Mouse (Mus musculus): ENCODE measurements at regions not wholly inside any gene's neighbourhood (a gene's known extent, or its start where the extent isn't known, plus 50 kb on each side); places are given as distances from the start of the nearest gene placed in this dataset.

GRCm38 (mm10) chr7:111163321-111163720 lies 80.5 kb upstream of the Eif4g2 start:
- no peaks in the 10 kb centered on the region for H3K36me3 ChIP-seq (ENCODE audit: control insufficient read depth, insufficient read depth)
- H3K9ac ChIP-seq (ENCODE audit: low read depth, low read length): no peak overlapping the region
- H3K27ac ChIP-seq (ENCODE audit: low read length): no peak overlapping the region
- H3K27me3 ChIP-seq (ENCODE audit: control insufficient read depth, insufficient read depth, low read depth, low read length): no peaks in the 10 kb centered on the region
- ATAC-seq (ENCODE audit: low read depth): no peak
- no peak overlapping the region for H3K4me3 ChIP-seq (ENCODE audit: low read depth, low read length)
- H3K4me2 ChIP-seq (ENCODE audit: low read depth, low read length): no peak overlapping the region
- no peaks in the 10 kb centered on the region for H3K9me3 ChIP-seq (replicated peaks; ENCODE audit: control insufficient read depth, low read length)
- 82% methylated on average over 8 of the region's 8 CpGs for WGBS (ENCODE audit: insufficient replicate concordance)
- H3K4me1 ChIP-seq (ENCODE audit: control insufficient read depth, low read depth, low read length): no peaks in the 10 kb centered on the region

GRCm38 (mm10) chr7:111158791-111159286 lies 76.0 kb upstream of the Eif4g2 start:
- H3K4me1 ChIP-seq (ENCODE audit: control insufficient read depth, low read depth, low read length): peaks cover 4% of the 10 kb centered on the region
- H3K36me3 ChIP-seq (ENCODE audit: control insufficient read depth, insufficient read depth): no peaks in the 10 kb centered on the region
- no peak overlapping the region for H3K9ac ChIP-seq (ENCODE audit: low read depth, low read length)
- H3K4me3 ChIP-seq (ENCODE audit: low read depth, low read length): no peak overlapping the region
- no peak for ATAC-seq (ENCODE audit: low read depth)
- no peak overlapping the region for H3K4me2 ChIP-seq (ENCODE audit: low read depth, low read length)
- H3K27ac ChIP-seq (ENCODE audit: low read length): no peak overlapping the region
- 57% methylated on average over 6 of the region's 6 CpGs for WGBS (ENCODE audit: insufficient replicate concordance)
- no peaks in the 10 kb centered on the region; the same call in 1 of the 2 replicates for H3K27me3 ChIP-seq (ENCODE audit: control insufficient read depth, insufficient read depth, low read depth, low read length)
- no peaks in the 10 kb centered on the region for H3K9me3 ChIP-seq (replicated peaks; ENCODE audit: control insufficient read depth, low read length)

GRCm38 (mm10) chr7:111157754-111158325 lies 75.0 kb upstream of the Eif4g2 start:
- WGBS (ENCODE audit: insufficient replicate concordance): 68% methylated on average over 9 of the region's 9 CpGs
- H3K4me1 ChIP-seq (ENCODE audit: control insufficient read depth, low read depth, low read length): peaks cover 4% of the 10 kb centered on the region
- H3K36me3 ChIP-seq (ENCODE audit: control insufficient read depth, insufficient read depth): no peaks in the 10 kb centered on the region
- no peak overlapping the region for H3K4me2 ChIP-seq (ENCODE audit: low read depth, low read length)
- ATAC-seq (ENCODE audit: low read depth): no peak
- no peak overlapping the region for H3K9ac ChIP-seq (ENCODE audit: low read depth, low read length)
- H3K27me3 ChIP-seq (ENCODE audit: control insufficient read depth, insufficient read depth, low read depth, low read length): no peaks in the 10 kb centered on the region; the same call in 1 of the 2 replicates
- no peak overlapping the region for H3K27ac ChIP-seq (ENCODE audit: low read length)
- no peak overlapping the region for H3K4me3 ChIP-seq (ENCODE audit: low read depth, low read length)
- no peaks in the 10 kb centered on the region for H3K9me3 ChIP-seq (replicated peaks; ENCODE audit: control insufficient read depth, low read length)

GRCm38 (mm10) chr7:111157287-111157686 lies 74.5 kb upstream of the Eif4g2 start:
- Histone ChIP-seq H3K9ac (ENCODE audit: low read depth, low read length) (no peak overlapping the region), H3K27ac (ENCODE audit: low read length) (no peak overlapping the region), H3K9me3 (replicated peaks; ENCODE audit: control insufficient read depth, low read length) (no peaks in the 10 kb centered on the region), H3K4me3 (ENCODE audit: low read depth, low read length) (no peak overlapping the region), H3K36me3 (ENCODE audit: control insufficient read depth, insufficient read depth) (no peaks in the 10 kb centered on the region), H3K27me3 (ENCODE audit: control insufficient read depth, insufficient read depth, low read depth, low read length) (no peaks in the 10 kb centered on the region; the same call in 1 of the 2 replicates), H3K4me2 (ENCODE audit: low read depth, low read length) (no peak overlapping the region), H3K4me1 (ENCODE audit: control insufficient read depth, low read depth, low read length) (peaks cover 4% of the 10 kb centered on the region)
- ATAC-seq (ENCODE audit: low read depth): no peak
- WGBS (ENCODE audit: insufficient replicate concordance): 54% methylated on average over 6 of the region's 6 CpGs

- Histone ChIP-seq H3K27ac (ENCODE audit: low read length) (no peak overlapping the region), H3K27me3 (ENCODE audit: control insufficient read depth, insufficient read depth, low read depth, low read length) (no peaks in the 10 kb centered on the region; the same call in 1 of the 2 replicates), H3K4me2 (ENCODE audit: low read depth, low read length) (no peak overlapping the region), H3K4me1 (ENCODE audit: control insufficient read depth, low read depth, low read length) (peaks cover 4% of the 10 kb centered on the region), H3K4me3 (ENCODE audit: low read depth, low read length) (no peak overlapping the region), H3K36me3 (ENCODE audit: control insufficient read depth, insufficient read depth) (no peaks in the 10 kb centered on the region), H3K9me3 (replicated peaks; ENCODE audit: control insufficient read depth, low read length) (no peaks in the 10 kb centered on the region), H3K9ac (ENCODE audit: low read depth, low read length) (no peak overlapping the region)
- ATAC-seq (ENCODE audit: low read depth): peak; percentile 24; the same call in 1 of the 2 replicates
- WGBS (ENCODE audit: insufficient replicate concordance): 54% methylated on average over 8 of the region's 8 CpGs
Observed at GRCm38 (mm10) chr7:111156472-111157231, 73.8 kb upstream of the Eif4g2 start.

- H3K4me3 ChIP-seq (ENCODE audit: low read depth, low read length): no peak overlapping the region
- ATAC-seq (ENCODE audit: low read depth): no peak
- no peaks in the 10 kb centered on the region; the same call in 1 of the 2 replicates for H3K27me3 ChIP-seq (ENCODE audit: control insufficient read depth, insufficient read depth, low read depth, low read length)
- H3K36me3 ChIP-seq (ENCODE audit: control insufficient read depth, insufficient read depth): no peaks in the 10 kb centered on the region
- H3K9ac ChIP-seq (ENCODE audit: low read depth, low read length): no peak overlapping the region
- H3K4me2 ChIP-seq (ENCODE audit: low read depth, low read length): no peak overlapping the region
- WGBS (ENCODE audit: insufficient replicate concordance): 30% methylated on average over 6 of the region's 6 CpGs
- H3K27ac ChIP-seq (ENCODE audit: low read length): no peak overlapping the region
- H3K4me1 ChIP-seq (ENCODE audit: control insufficient read depth, low read depth, low read length): peaks cover 4% of the 10 kb centered on the region
- H3K9me3 ChIP-seq (replicated peaks; ENCODE audit: control insufficient read depth, low read length): no peaks in the 10 kb centered on the region
Observed at GRCm38 (mm10) chr7:111155995-111156394, 73.2 kb upstream of the Eif4g2 start.

GRCm38 (mm10) chr7:111154217-111154616 lies 71.4 kb upstream of the Eif4g2 start:
- no peak for ATAC-seq (ENCODE audit: low read depth)
- 72% methylated on average over 13 of the region's 13 CpGs for WGBS (ENCODE audit: insufficient replicate concordance)

GRCm38 (mm10) chr7:111150540-111150939 lies 67.7 kb upstream of the Eif4g2 start:
- H3K4me3 ChIP-seq (ENCODE audit: low read depth, low read length): no peak overlapping the region
- H3K27ac ChIP-seq (ENCODE audit: low read length): no peak overlapping the region
- ATAC-seq (ENCODE audit: low read depth): no peak
- H3K9ac ChIP-seq (ENCODE audit: low read depth, low read length): no peak overlapping the region
- H3K27me3 ChIP-seq (ENCODE audit: control insufficient read depth, insufficient read depth, low read depth, low read length): no peaks in the 10 kb centered on the region; the same call in 1 of the 2 replicates
- H3K4me1 ChIP-seq (ENCODE audit: control insufficient read depth, low read depth, low read length): peaks cover 8% of the 10 kb centered on the region
- WGBS (ENCODE audit: insufficient replicate concordance): 69% methylated on average over 5 of the region's 5 CpGs
- H3K4me2 ChIP-seq (ENCODE audit: low read depth, low read length): no peak overlapping the region
- H3K9me3 ChIP-seq (replicated peaks; ENCODE audit: control insufficient read depth, low read length): no peaks in the 10 kb centered on the region
- H3K36me3 ChIP-seq (ENCODE audit: control insufficient read depth, insufficient read depth): no peaks in the 10 kb centered on the region

More at GRCm38 (mm10) chr7:111154217-111154616, 71.4 kb upstream of the Eif4g2 start:
- no peaks in the 10 kb centered on the region for H3K36me3 ChIP-seq (ENCODE audit: control insufficient read depth, insufficient read depth)
- no peaks in the 10 kb centered on the region; the same call in 1 of the 2 replicates for H3K27me3 ChIP-seq (ENCODE audit: control insufficient read depth, insufficient read depth, low read depth, low read length)
- no peak overlapping the region for H3K27ac ChIP-seq (ENCODE audit: low read length)
- H3K9ac ChIP-seq (ENCODE audit: low read depth, low read length): no peak overlapping the region
- H3K4me2 ChIP-seq (ENCODE audit: low read depth, low read length): no peak overlapping the region
- H3K4me1 ChIP-seq (ENCODE audit: control insufficient read depth, low read depth, low read length): peaks cover 4% of the 10 kb centered on the region
- H3K9me3 ChIP-seq (replicated peaks; ENCODE audit: control insufficient read depth, low read length): no peaks in the 10 kb centered on the region
- no peak overlapping the region for H3K4me3 ChIP-seq (ENCODE audit: low read depth, low read length)

- Histone ChIP-seq H3K4me1 (ENCODE audit: control insufficient read depth, low read depth, low read length) (peaks cover 12% of the 10 kb centered on the region), H3K4me3 (ENCODE audit: low read depth, low read length) (no peak overlapping the region), H3K27me3 (ENCODE audit: control insufficient read depth, insufficient read depth, low read depth, low read length) (no peaks in the 10 kb centered on the region; the same call in 1 of the 2 replicates), H3K4me2 (ENCODE audit: low read depth, low read length) (no peak overlapping the region), H3K9me3 (replicated peaks; ENCODE audit: control insufficient read depth, low read length) (no peaks in the 10 kb centered on the region), H3K9ac (ENCODE audit: low read depth, low read length) (no peak overlapping the region), H3K36me3 (ENCODE audit: control insufficient read depth, insufficient read depth) (no peaks in the 10 kb centered on the region), H3K27ac (ENCODE audit: low read length) (no peak overlapping the region)
- no peak for ATAC-seq (ENCODE audit: low read depth)
- 66% methylated on average over 5 of the region's 5 CpGs for WGBS (ENCODE audit: insufficient replicate concordance)
Observed at GRCm38 (mm10) chr7:111150115-111150514, 67.3 kb upstream of the Eif4g2 start.
